Mouse (Mus musculus) 3T3-L1 (cell line): ENCODE results near the gene Sapcd1.

Source experiments
- DNase-seq: peaks from one replicate; pipeline ENCODE4 v3.0.0-alpha.2; 2015; ENCODE audit warnings: low read depth, low spot score

The Sapcd1 gene

DNA sequence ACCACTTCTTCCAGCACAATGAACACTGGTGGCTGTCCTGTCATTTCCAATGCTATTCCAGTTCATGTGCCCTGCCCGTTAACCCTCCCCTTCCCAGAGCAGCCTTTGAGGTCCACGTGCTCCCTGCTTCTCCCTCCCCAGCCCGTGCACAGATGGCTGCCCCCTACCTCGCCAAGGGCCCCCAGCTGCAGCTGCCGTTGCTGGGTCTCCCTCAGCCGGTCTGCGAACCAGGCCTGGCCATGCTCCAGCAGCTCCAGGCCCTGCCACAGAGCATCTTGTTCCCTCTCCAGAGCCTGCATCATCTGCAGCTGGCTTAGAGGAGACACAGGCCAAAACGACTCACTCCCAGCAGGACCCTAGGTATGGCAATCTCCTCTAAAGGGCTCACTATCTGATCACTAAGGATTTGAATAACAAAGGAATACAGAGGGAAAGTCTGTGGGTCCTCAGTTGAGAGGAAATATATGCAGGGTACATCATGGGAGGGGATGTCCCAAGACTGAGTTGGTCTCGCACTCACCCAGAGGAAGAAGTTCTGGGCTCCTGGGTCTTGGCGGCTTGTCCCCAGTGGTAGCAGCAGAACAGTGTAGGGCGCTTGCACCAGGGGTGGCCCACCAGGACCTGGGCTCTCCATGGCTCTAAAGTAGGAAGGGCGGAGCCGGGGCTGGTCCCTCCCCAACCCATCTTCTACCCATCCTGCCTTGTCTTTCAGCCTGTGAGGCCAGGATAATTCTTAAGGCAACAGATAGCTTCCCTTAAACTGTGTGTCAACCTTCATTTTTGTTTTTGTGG, at the start of gene Sapcd1:
TSS of gene Sapcd1 (minus strand) at position 740 of the 792 bp plus-strand sequence.
- DNase-seq: no peak

DNA sequence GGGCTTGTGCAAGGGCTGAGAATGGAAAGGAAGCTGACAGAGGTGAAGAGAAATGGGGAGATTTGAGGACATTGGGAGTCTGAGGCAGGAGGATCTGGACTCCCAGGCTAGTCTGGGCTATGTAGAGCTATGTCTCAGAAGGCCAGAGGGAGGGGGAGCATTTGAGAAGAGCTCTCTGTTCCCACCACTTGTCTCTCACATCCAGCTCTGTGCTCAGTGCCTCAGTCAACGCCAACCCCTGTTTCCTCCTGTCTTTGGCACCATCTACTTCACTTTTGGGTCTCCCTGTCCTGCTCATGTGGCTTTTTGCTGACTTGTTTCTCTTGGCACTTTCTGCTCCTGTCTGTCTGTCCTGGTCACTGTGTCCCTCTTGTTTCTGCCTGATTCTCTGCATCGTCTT, 49.5 kb upstream of the Sapcd1 start:
- DNase-seq: no peak

DNA sequence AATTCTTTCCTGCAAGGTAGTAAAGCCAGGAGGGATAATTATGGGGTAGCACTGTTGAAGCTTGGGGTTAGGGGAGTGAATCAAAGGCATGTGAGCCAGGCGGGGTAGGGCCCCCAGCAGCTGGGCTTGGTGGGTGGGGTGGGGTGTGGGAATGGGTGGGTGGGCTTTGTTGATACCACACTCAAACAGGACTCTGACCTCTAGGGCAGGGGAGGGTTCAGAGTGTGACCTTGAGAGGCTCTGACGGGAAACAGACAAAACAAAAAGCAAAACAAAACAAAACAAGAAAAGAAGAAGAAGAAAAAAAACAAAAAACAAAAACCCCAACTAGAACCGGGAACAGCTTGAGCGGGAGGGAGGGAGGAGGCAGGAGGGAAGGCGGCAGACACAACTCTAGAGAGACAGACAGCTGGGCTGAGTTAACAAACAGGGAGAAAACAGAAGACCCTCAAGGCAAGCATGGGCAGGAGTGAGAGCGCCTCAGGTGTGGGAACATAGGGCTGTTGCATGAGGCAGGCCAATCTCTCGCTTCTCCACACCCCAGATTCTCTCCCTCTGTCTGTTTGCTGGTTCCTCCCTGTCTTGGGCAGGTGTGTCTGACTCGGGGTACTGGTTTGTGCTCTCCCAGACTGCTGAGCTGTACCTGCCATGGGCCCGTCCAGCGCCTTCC, 48.8 kb upstream of the Sapcd1 start, which contains the start of gene Ly6g6e:
TSS of gene Ly6g6e (plus strand) at position 396 of the 670 bp plus-strand sequence.
- DNase-seq: no peak

DNA sequence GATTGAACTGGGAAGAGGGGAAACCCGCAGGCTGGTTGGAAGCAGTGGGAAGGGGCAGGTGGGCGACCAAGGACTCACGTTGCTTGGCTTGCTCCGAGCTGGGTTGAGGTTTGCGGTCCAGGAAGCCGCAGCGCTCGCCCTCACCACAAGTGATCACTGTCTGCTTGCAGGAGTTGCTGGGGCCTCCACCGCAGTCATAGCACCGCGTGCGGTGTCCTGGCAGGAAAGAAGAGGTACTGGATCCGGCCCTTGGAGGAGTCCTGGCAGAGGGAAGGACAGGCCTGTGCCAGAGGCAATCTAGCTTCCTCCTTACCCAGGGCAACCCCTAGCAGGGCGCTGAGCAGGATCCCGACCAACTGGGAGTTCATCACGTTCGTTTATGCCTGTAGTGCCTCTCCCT, 46.3 kb upstream of the Sapcd1 start:
- no peak for DNase-seq

DNA sequence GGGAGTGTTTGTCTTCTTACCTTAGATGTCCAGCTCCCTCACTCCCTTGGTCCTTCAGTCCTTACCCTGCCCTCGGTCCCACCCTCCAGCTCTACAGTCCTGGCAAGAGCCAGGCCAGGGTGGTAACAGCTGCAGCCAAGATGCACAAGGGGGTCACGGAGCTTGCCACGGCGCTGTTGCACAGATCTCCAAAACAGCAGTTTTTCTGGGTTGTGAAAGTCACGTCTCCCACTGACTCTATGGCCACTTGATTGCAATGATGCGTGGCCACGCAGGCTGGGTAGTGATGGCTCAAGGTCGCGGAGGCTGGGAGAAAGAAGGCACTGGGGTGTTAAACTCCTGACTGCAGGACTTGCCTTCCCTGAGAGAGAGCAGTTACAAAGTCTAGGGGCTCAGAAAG, 43.6 kb upstream of the Sapcd1 start:
- no peak for DNase-seq

DNA sequence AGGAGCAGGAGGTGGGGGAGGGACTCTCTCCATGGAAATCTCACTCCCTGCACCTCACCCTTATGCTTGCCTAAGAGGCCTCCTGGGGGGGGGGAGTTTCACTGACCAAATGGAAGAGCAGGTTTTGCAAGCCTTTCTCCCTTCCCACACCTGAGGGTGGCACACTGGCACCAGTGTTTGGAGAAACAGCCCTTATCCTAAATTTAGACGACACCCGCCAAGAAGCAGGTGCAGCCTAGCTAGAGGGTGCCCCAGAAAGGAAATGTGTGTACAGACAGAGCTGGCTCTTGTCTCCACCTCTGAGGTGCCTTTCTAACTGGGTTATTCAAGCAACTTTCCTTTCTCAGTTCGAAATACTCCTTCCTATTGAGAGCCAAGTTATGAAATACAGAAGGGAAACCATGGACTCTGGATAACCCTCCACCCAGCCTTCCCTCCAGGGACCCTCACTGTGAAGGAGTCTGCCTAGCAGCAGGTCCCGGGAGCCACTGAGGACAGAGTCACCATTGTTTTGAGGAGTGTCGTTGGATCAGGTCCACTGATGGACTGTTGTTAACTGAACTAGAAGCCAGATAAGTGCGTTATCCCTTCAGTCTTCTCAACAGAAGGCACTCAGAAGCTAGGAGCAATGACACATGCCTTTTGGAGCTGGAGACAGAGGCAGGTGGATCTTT, 42.9 kb upstream of the Sapcd1 start:
- no peak for DNase-seq

DNA sequence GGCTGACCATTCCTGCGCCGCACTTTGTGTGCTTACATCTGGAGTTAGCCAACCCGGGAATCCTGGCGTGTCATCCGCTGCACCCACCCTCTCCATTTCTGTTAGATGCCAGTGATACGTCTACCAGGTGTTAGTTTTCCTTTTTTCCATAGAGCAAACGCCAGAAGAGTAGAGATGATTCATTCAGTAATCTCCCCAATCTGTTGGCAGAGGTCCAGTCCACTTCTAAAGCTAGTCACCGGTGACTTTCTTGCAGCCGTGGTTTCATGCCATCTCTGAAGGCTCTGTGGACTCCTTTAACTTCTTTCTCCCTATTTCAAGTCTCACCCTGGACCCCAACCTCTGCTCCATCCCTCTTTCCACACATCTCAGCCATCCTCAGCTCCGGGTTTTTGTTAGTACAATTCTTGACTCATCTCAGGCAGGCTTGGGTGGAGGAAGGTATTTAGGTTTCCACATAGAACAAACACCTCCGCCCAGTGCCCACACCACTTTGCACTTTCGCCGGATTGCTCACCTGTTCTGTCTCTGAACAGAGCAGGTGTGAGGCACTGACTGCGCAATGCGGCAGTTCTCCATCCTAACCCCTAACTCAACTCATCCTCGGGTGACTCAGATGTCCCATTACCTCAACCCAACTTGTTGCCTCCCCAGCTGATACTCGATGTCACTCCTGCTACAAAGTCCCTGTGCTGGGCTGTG, 40.5 kb upstream of the Sapcd1 start:
- DNase-seq: peak; percentile 43

DNA sequence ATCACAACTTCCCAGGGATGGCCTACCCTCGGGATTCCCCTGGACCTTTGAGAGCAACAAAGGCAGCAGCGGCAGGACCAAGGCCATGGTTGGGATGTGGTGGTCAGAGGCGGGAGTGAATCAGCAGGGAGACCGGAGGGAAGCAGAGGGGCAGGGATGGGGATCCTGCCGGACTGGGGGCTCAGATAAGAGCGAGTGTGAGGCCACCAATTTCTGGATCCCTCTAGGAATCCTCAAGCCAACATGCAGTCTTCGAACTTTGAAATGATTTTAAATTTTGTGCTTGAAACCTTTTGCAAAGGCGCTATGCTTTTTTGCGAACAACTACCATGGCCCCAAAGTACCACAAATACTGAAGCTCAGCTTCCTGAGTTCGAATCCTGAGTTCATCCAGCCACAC, 38.3 kb upstream of the Sapcd1 start, which contains the start of gene Mpig6b:
TSS of gene Mpig6b (minus strand) at position 101 of the 400 bp plus-strand sequence.
- DNase-seq: no peak

DNA sequence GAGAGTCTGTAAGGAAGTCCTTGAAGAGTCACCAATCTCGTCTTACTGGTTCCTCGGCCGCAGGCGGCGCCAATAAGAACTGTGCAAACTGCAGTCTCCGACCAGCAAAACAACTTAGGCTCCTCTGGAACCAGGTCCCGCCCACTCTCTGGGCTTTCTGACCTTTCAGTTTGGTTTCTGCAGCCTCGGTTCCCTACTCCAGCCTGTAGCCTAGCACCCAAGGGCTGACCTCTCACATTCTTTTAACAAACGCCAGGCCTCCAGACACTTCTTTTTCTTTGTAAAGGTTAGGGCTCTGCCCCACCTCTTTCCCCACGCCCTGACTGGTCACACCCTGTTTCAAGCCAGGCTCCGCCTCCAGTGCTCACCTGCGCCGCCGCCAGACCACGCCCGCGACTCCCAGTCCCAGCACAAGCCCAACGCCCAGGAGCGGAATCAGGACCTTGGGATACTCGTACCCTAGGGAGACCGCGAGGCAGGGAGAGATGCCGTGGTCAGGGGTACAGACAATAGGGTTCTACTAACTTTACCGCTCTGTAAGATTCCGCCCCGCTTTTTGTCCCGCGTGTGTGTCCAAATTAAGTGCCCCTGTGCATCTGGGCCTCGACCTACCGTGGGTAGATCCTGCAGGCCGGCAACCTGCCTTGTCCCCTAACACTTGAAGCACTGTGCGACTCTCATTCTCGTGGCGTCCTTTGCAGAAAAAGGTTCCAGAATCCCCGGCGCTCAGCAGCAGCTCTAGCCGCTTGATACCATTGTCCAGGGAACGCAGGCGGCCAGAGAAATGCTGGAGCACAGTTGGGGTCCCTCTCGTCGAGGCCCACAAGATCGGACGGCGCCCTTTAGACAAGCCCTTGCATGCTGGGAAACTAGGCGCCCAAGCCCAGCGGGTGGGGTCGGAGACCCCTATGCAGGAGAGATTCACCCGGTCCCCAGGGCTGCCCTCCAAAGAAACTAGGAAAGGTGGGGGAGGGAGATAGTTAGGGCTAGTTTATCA, 37.4 kb upstream of the Sapcd1 start, which contains the start of gene Ly6g6c:
TSS of gene Ly6g6c (plus strand) at position 438 of the 997 bp plus-strand sequence.
- DNase-seq: no peak

DNA sequence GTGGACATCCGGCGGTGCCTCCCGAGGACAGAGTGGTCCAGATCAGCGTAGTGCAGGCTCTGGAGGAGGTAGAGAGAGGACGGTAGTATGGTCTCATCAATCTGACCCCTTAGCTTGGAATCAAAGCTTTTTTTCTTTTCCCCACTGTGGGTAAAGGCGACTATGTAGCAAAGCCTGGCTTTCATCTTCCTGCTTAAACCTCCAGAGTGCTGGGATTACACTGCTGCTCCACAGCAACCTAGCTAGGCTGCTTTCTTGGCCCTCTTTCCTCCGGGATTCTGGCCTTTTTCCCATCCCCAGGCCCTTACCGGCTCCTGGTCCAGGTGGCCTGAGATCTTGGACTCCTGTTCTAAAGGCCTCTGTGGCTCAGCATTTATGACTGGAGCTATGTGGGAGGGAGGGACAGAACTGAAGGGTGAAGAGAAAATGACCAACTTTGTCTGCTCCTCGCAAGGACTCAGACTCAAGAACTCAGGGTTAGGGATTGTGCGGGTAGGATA, 36.6 kb upstream of the Sapcd1 start:
- no peak for DNase-seq

DNA sequence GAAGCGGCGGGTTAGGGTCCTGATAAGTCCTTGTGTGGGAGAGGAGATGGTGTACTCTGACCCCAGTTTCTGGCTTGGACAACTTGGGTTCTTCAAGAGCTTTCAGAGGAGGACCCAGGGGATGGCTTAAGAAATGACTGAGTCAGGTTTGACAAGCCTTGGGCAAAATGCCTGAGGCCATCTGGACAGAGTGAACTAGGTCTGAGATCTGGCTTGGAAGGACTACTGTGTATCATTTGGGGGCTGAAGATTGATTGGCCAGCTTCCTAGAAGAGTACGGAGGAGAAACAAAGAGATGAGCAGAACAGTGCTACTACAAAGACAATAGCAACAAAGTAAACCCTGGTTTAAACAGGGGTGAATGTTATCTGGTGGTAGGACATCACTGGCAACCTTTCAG, 35.6 kb upstream of the Sapcd1 start:
- DNase-seq: peak; percentile 44

DNA sequence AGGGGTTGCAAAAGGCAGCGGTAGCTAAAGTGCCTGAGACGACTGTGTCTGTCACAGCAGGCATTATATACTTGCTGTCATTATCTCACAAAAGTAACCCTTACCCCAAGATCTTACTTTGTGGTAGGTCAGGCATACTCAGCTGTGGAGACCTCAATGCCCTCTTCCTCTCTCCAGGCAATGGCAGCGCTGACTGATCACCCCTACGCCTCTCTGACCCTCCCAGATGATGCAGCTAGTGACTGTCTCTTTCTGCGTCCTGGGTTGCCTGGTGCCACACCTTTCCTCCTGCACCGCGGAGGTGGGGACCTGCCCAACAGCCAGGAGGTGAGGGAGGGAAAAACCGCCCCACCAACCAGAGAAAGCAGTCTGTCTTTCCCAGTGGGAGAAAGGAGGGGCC, 33.5 kb upstream of the Sapcd1 start:
- no peak for DNase-seq

DNA sequence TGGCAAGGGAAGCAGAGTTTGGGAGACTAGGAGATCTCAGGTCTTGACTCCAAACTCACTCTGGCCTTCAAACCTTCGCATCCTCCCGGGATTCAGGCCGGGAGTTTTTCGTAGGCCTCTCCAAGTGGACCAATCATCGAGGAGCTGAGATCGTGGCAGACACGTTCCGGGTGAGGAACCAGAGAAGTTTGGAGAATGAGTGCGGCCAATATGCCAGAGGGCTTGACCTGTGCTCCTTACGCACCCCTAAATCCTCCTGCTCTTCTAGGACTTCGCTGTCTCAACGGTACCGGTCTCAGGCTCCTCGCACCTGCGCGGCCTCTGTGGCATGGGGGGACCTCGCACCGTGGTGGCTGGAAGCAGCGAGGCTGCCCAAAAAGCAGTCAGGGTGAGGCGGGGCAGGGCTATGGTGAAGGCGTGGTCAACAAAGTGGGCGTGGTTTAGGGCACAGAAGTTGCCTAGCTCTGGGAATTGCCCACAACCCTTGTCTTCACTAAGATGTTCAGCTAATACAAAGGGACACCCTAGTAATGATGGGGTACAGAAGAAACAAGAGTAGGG, 33.0 kb upstream of the Sapcd1 start:
- DNase-seq: peak; percentile 48

DNA sequence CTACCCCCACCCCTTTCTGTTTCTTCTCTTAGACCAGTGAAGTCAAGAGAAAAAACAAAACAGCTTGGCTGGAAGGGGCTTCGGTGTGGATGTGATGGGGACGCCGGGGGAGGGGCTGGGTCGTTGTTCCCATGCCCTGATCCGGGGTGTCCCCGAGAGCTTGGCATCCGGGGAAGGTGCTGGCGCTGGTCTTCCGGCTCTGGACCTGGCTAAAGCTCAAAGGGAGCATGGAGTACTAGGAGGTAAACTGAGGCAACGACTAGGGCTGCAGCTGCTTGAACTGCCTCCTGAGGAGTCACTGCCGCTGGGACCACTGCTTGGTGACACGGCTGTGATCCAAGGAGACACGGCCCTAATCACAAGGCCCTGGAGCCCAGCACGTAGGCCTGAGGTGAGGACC, 32.3 kb upstream of the Sapcd1 start:
- no peak for DNase-seq

DNA sequence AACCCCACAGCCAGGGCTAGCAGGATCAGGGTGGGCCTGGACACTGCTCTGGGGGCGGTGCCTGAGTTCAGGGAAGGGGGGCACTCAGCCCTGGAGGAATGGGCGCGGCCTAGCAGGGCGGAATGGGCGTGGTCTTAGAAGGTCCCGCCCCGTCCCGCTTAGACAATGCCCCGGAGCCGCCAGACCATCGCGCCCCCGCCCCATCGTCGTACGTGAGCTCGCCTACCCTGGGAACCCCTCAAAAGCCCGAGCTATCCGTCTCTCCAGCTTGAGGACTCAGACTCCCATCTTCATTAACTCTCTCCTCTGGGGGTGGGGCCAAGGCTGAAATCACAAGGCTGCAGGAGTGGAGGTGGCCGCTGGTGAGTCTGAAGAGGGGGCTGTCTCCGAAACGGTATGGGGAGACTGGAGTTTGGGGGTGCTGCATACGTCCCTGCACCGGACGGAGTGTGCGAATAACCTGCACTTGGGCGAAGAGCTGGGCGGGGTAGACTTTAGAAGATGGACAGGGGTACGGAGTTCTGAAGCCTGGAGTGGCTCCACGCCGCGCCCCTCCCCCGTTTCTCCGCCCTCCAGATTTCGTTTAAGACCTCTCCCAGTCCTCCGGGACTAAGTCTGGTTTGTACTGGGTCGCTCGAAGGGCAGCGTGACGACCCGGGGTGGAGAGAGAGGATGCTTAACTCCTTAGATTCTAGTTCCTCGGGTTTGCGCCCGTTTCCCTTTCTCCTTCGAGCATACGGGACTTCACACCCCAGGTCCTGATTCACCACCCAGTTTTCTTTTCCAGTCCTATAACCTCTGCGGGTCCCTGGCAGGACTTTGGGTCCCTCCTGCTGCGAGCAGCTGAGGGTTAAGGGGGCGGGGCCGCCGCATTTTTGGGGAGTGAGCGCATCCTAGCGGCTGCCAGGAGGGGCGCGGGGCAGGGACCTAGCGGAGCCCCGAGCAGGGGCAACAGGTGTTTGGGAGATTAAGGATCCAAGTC, 31.4 kb upstream of the Sapcd1 start, which contains the start of gene Ddah2:
TSS of gene Ddah2 (plus strand) at position 125 of the 982 bp plus-strand sequence.
- DNase-seq: peak; percentile 89

DNA sequence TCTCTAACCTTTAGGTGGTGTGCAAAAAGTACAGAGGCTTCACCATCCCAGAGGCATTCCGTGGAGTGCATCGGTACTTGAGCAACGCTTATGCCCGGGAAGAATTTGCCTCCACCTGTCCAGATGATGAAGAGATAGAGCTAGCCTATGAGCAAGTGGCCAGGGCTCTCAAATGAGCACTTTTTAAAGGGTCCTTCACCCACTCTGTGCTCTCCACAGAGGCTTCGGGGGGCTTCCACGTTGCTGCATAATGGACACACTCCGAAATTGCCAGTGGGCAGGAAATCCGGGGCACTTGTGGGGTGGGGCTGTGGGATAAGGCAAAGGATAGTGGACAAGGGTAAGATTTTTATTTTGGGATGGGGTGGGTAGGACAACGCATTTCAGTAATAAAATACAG, 30.5 kb upstream of the Sapcd1 start:
- no peak for DNase-seq

DNA sequence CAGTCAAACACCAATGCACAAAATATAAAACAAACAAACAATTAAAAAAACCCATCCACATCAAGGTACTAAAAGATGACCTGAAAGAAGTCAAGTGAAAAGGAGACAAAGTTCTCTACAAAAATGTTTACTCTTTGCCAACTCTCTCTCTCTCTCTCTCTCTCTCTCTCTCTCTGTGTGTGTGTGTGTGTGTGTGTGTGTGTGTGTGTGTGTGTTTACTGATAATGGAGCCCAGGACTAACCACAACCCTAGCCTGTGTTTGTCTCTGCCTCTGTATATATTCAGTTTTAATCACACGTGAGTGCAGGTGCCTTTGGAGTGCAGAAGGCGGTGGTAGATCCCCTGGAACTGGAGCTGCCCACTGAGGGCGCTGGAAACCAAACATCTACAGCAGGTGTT, 29.3 kb upstream of the Sapcd1 start:
- DNase-seq: no peak

DNA sequence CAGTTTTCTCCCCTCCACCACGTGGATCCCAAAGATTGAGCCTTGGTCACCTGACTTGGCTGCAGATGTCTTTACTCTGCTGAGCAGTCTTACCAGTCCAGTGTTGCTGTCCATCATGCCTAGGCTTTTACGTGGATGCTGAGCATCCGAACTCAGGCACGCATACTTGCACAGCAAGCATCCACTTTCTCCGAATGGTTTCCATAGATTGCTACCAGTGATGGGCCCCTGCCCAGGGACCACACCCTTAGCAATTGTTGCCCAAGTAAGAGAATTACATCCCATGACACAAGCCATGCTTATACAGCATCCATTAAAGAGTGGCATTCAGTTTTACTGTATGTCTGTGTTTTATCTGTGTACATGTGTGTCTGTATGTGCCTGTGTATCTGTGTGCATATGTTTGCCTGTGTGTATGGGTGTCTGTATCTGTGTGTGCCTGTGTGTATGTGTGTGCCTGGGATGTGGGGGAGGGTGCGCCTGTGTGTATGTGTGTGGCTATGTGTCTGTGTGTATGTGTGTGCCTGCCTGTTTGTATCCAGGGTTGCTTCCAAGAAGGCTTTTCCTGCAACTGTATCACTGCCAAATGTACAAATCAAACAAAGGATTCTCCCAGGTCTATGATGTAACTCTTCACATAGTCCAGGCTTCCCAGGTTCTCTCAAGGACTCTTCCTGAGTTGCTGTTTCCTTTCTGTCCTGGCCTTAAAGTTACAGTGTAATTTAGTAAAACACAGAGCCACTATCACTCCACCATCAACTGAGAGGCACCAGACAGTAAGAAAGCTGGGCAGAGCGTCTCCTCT, 28.1 kb upstream of the Sapcd1 start:
- DNase-seq: no peak
